Mouse (Mus musculus): ENCODE results near the gene Pitpnc1.

GRCm38 (mm10) chr11:107428011-107428410 is 42.5 kb downstream of the Pitpnc1 start:
- TF ChIP-seq POLR2A (IDR thresholded peaks at IDR 0.05; ENCODE audit: borderline replicate concordance, control insufficient read depth, low read depth, low read length) (no peak), CTCF (IDR thresholded peaks at IDR 0.05; ENCODE audit: control insufficient read depth, insufficient read depth, low read length) (no peak)

Measured in bone marrow, adult 2 months (tissue).